Mouse (Mus musculus) stomach, embryonic 15.5 days (tissue): ENCODE measurements around the gene Lsm3. TPM values are rescaled to one million over a fixed set of nuclear protein-coding genes. Genes with fewer than 3 reads are reported as not detected.

Experiments
- ATAC-seq: fragments of 200-750 bp; cut with Nextera tagmentation; 2 replicates; pipeline ENCODE4 v1.8.0; 2017; ENCODE audit warnings: low read depth, moderate number of reproducible peaks, moderate TSS enrichment; ENCODE audit not compliant: insufficient read depth, low FRiP score
- H3K27ac ChIP-seq: fragments of 300-500 bp; sonication (generic); 2 replicates; pipeline ENCODE4 v1.5.1; 2015; ENCODE audit warnings: mild to moderate bottlenecking, inconsistent platforms
- H3K27me3 ChIP-seq: fragments of 300-500 bp; sonication (generic); replicated peaks from 2 replicates; pipeline ENCODE4 v1.6.1; 2015; ENCODE audit warnings: inconsistent platforms
- H3K36me3 ChIP-seq: fragments of 300-500 bp; sonication (generic); 2 replicates; pipeline ENCODE4 v1.6.1; 2015; ENCODE audit warnings: inconsistent platforms
- H3K4me1 ChIP-seq: fragments of 300-500 bp; sonication (generic); 2 replicates; pipeline ENCODE4 v1.6.1; 2015; ENCODE audit warnings: inconsistent platforms
- H3K4me2 ChIP-seq: fragments of 300-500 bp; sonication (generic); 2 replicates; pipeline ENCODE4 v1.6.1; 2015; ENCODE audit warnings: mild to moderate bottlenecking, inconsistent platforms
- H3K4me3 ChIP-seq: fragments of 300-500 bp; sonication (generic); replicated peaks from 2 replicates; pipeline ENCODE4 v1.5.1; 2015; ENCODE audit warnings: inconsistent platforms
- H3K9ac ChIP-seq: fragments of 300-500 bp; sonication (generic); 2 replicates; pipeline ENCODE4 v1.6.1; 2015; ENCODE audit warnings: inconsistent platforms
- H3K9me3 ChIP-seq: fragments of 300-500 bp; sonication (generic); 2 replicates; pipeline ENCODE4 v1.6.1; 2016; ENCODE audit warnings: inconsistent platforms
- WGBS: fragments of 180-500 bp; shearing (Covaris S2); methylation state at CpG from one replicate; pipeline ENCODE4 v1.1.7; 2015; 5-methylcytosine and 5-hydroxymethylcytosine counted together
- polyA plus RNA-seq: library from polyadenylated mRNA; unstranded; fragments of >200 nt; fragmentation: Nextera tagmentation; extraction: Ambion mirVana; gene quantifications from 2 replicates; pipeline ENCODE4 v1.2.1, GENCODE M21; 2015

The Lsm3 gene
- polyA plus RNA-seq, 1 experiment from 2014 or later = 248 TPM

DNA sequence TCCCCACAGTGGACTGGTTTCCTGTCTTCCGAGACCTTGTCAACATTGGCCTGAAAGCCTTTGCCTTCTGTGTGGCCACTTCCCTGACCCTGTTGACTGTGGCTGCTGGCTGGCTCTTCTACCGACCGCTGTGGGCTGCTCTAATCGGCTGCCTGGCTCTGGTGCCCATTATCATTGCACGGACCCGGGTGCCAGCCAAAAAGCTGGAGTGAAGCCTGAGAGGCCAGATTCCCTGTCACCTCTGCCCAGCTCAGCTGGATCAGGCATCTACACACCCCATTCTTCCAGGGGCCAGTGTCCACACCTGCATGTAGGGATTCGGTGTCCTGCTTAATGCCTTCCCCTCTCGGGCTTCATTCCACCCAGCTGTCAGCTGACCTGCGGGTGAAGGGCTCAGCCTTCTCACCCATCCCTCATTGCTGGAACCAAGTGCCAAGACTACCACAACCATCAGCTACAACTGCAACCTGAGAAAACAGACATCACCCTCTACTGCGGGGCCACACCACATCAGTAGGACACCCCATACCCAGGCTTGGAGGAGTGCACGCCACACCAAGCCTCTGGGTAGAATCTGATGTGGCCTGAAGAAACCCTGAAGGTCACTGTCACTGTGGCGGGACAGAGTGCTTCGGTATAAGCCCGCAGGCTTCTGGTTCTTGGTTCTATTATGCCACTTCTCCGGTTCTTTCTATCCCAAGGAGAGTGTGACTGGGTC, 28.8 kb upstream of the Lsm3 start:
- Histone ChIP-seq H3K27me3 (no peaks in the 10 kb centered on the region), H3K27ac (no peak overlapping the region), H3K36me3 (peaks cover 72% of the 10 kb centered on the region), H3K4me1 (peaks cover 4% of the 10 kb centered on the region; the same call in 1 of the 2 replicates), H3K9me3 (no peaks in the 10 kb centered on the region), H3K4me3 (no peak overlapping the region), H3K4me2 (no peak overlapping the region), H3K9ac (no peak overlapping the region)
- no peak for ATAC-seq
- 87% methylated on average over 15 of the region's 15 CpGs for WGBS

DNA sequence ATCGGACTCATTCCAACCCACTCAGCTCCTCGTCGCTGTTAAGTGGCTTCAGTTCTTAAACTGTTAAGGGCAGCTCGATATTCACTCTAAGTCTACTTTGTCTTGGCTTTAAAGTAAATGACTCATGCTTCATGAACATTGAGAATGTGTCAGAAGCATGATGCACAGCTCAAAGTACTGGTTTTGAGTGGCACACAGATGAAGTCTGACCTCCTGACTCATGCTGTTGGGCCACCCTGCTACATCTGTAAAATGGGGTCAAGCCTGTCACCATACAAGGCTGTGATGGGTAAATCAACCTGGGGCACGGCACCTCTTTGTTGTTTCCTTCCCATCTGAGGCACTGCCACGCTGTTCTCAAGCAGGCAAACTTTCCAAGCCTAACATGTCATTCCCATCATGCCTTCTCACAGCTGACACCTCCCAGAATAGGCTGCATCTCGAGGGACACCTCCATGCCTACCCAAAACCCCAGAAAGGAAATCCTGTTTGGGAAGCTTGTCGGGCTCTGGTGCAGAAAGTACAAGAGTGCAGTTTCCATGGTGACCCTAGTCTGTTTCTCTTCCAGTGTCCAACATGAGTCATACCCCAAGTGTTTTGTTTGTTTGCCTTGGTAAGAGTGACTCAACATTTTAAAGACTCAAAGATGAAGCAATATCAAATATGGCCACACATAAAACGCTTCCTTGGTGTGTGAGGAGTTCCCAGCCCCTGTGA, 27.1 kb upstream of the Lsm3 start:
- no peaks in the 10 kb centered on the region for H3K9me3 ChIP-seq
- no peak overlapping the region for H3K9ac ChIP-seq
- H3K27ac ChIP-seq = no peak overlapping the region; the same call in 1 of the 2 replicates
- no peaks in the 10 kb centered on the region for H3K27me3 ChIP-seq
- ATAC-seq = peak; percentile 28; the same call in 1 of the 2 replicates
- H3K4me1 ChIP-seq = peaks cover 4% of the 10 kb centered on the region; the same call in 1 of the 2 replicates
- H3K36me3 ChIP-seq = peaks cover 60% of the 10 kb centered on the region
- no peak overlapping the region for H3K4me2 ChIP-seq
- 65% methylated on average over 9 of the region's 9 CpGs for whole genome bisulfite sequencing
- H3K4me3 ChIP-seq = no peak overlapping the region

DNA sequence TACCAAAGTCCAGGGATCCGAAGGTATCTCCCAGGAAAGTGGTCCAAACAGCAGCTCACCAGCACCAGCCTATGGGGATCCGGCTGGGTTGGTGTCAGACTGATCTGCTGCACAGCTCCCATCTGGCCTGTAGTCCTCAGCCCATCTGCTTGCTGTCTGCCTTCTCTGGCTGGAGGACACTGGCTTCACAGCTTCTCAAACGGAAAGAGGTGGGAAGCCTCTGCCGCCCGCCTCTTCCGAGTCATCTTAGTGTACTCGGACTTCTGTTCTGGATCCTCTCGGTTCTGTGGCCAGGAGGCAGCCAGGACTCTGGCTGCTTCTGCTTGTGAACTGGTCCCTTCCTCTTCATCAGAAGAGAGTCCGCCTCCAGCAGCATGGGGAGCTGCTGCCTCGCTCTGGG, 25.9 kb upstream of the Lsm3 start:
- no peak for ATAC-seq
- H3K36me3 ChIP-seq = peaks cover 48% of the 10 kb centered on the region
- peaks cover 4% of the 10 kb centered on the region; the same call in 1 of the 2 replicates for H3K4me1 ChIP-seq
- no peak overlapping the region for H3K4me2 ChIP-seq
- no peaks in the 10 kb centered on the region for H3K9me3 ChIP-seq
- H3K9ac ChIP-seq = no peak overlapping the region
- H3K27ac ChIP-seq = no peak overlapping the region
- WGBS = 87% methylated on average over 10 of the region's 10 CpGs
- no peak overlapping the region for H3K4me3 ChIP-seq
- H3K27me3 ChIP-seq = no peaks in the 10 kb centered on the region

DNA sequence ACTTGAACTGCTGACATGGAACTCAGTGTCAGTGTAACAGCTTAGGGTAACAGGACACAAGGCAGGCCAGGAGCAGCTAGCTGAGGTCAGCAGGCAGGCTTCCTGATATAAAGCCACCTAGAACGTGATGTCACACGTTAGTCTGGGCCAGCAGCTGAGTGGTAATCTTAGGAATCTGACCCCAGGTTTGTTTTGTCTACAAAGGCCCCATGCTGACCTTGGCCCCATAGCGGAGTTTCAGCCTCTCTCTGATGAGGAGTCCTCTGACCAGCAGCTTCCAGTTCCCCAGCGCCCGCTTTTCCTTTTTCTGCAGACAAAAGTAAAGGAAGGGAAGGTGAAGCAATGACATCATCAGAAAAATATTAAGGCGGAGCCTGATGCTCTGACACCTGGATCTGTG, 24.7 kb upstream of the Lsm3 start:
- WGBS = 65% methylated on average over 6 of the region's 6 CpGs
- no peaks in the 10 kb centered on the region for H3K9me3 ChIP-seq
- H3K4me3 ChIP-seq = no peak overlapping the region
- no peak for ATAC-seq
- no peak overlapping the region for H3K27ac ChIP-seq
- H3K36me3 ChIP-seq = peaks cover 42% of the 10 kb centered on the region
- H3K27me3 ChIP-seq = no peaks in the 10 kb centered on the region
- no peak overlapping the region for H3K4me2 ChIP-seq
- H3K9ac ChIP-seq = no peak overlapping the region
- peaks cover 4% of the 10 kb centered on the region; the same call in 1 of the 2 replicates for H3K4me1 ChIP-seq

DNA sequence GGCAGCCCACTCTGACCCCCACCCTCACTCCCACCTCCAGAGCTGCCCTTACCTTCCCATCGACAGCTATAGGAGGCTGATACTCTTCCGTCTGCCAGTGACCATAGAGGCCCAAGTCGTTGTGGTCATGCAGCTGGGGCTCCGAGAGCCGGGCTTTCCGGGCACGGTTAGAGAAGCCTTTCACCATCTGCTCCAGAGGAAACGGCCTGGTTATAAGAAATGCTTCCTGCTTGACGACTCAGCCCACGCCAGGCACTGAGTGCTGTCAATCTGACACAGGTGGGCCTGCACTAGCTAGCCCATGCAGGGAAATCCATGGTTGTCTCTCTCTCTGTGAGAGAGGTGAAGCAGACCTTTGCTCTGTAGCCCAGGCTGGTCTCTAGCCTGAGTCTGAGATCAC, 22.7 kb upstream of the Lsm3 start:
- H3K4me1 ChIP-seq = peaks cover 4% of the 10 kb centered on the region; the same call in 1 of the 2 replicates
- no peaks in the 10 kb centered on the region for H3K9me3 ChIP-seq
- H3K9ac ChIP-seq = no peak overlapping the region
- no peak overlapping the region for H3K4me3 ChIP-seq
- no peak for ATAC-seq
- H3K4me2 ChIP-seq = no peak overlapping the region
- no peak overlapping the region for H3K27ac ChIP-seq
- H3K27me3 ChIP-seq = no peaks in the 10 kb centered on the region
- 80% methylated on average over 10 of the region's 10 CpGs for WGBS
- H3K36me3 ChIP-seq = peaks cover 31% of the 10 kb centered on the region

DNA sequence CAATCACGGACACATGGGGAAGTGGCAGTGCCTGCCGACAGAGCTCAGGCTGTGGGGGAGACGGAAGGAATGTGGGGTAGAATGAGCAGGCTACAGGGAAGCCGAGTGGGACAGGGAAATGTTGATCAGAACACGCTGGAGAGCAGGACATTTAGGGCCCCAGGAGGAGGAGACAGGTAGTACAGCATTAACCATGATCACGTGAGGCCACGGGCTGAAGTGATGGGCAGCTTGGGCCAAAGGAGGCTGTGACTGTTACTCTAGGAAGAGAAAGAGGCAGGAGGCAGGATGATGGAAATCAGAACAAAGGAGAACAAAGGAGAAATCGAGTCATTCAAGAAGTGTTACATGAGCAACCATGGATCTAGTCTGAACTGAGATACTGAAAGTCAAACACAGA, 21.2 kb upstream of the Lsm3 start:
- 87% methylated on average over 8 of the region's 8 CpGs for WGBS
- no peak for ATAC-seq

DNA sequence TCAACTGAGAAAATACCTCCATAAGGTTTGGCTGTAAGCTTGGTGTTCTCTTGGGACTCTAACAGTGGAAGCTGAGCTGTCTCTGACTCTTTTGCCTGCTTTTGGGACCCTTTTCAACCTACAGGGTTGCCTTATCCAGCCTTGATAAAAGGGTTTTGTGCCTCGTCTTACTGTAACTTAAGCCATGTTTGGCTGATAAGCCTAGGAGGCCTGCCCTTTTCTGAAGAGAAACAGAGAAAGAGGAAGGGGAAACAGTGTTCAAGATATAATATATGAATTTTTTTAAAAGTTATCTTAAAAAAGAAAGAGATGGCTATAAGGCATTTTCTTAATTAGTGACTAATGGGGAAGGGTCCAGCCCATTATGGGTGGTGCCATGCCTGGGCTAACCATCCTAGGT, 12.4 kb upstream of the Lsm3 start:
- H3K36me3 ChIP-seq = peaks cover 67% of the 10 kb centered on the region
- no peak overlapping the region for H3K9ac ChIP-seq
- H3K27ac ChIP-seq = no peak overlapping the region
- no peaks in the 10 kb centered on the region for H3K27me3 ChIP-seq
- H3K4me2 ChIP-seq = no peak overlapping the region
- H3K4me1 ChIP-seq = no peaks in the 10 kb centered on the region
- no peak overlapping the region for H3K4me3 ChIP-seq
- WGBS = 78% methylated on average over 1 of the region's 1 CpGs
- ATAC-seq = no peak
- no peaks in the 10 kb centered on the region for H3K9me3 ChIP-seq

More for the DNA sequence above, 21.2 kb upstream of the Lsm3 start:
- H3K27me3 ChIP-seq = no peaks in the 10 kb centered on the region
- no peaks in the 10 kb centered on the region for H3K9me3 ChIP-seq
- no peak overlapping the region for H3K4me2 ChIP-seq
- no peak overlapping the region for H3K9ac ChIP-seq
- no peaks in the 10 kb centered on the region for H3K4me1 ChIP-seq
- no peak overlapping the region for H3K4me3 ChIP-seq
- peaks cover 41% of the 10 kb centered on the region for H3K36me3 ChIP-seq
- no peak overlapping the region for H3K27ac ChIP-seq

DNA sequence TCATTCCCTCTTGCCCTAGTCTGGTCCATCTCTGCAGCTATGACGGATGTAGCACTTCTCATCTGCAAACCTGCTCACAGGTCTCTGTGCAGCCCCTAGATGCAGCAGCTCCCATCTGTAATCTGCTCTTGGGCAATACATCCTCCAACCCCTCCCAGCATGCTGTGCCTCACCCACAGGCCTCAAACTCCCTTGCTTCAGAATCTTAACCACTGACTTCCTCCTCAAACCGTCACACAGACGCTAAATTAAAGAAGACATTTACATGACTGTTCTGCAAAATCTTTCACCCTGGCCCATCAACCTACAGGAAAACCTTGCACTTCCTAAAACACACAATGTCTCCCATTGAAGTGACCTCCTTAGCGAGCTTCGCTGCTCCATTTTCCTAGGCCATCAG, 9.7 kb upstream of the Lsm3 start:
- H3K4me2 ChIP-seq = no peak overlapping the region
- no peak overlapping the region for H3K4me3 ChIP-seq
- no peaks in the 10 kb centered on the region for H3K9me3 ChIP-seq
- H3K27ac ChIP-seq = no peak overlapping the region
- H3K27me3 ChIP-seq = no peaks in the 10 kb centered on the region
- WGBS = 86% methylated on average over 5 of the region's 5 CpGs
- H3K36me3 ChIP-seq = peaks cover 47% of the 10 kb centered on the region
- ATAC-seq = no peak
- no peak overlapping the region for H3K9ac ChIP-seq
- H3K4me1 ChIP-seq = no peaks in the 10 kb centered on the region

DNA sequence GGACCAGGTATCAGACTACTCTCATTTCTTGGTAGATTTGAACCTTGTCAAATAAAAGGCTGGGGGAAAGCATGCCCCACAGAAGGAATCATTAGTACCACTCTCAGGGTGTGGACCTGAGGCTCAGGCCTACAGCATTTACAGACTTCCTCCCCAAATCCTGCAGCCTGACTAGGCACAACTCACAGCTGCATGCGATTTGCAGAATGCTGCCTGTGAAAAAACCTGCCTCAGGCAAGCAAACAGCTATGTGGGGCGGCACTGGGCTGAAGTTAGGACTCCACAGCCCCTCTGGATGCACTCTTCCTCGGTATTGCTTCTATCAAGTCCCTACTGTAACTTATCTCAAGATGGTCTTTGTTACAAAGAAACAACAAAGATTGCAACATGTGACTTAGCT, 7.7 kb upstream of the Lsm3 start:
- Histone ChIP-seq H3K27me3 (no peaks in the 10 kb centered on the region), H3K9ac (no peak overlapping the region), H3K36me3 (peaks cover 35% of the 10 kb centered on the region), H3K4me2 (no peak overlapping the region), H3K4me1 (no peaks in the 10 kb centered on the region), H3K9me3 (no peaks in the 10 kb centered on the region), H3K27ac (no peak overlapping the region), H3K4me3 (no peak overlapping the region)
- no peak for ATAC-seq
- 89% methylated on average over 3 of the region's 3 CpGs for WGBS

DNA sequence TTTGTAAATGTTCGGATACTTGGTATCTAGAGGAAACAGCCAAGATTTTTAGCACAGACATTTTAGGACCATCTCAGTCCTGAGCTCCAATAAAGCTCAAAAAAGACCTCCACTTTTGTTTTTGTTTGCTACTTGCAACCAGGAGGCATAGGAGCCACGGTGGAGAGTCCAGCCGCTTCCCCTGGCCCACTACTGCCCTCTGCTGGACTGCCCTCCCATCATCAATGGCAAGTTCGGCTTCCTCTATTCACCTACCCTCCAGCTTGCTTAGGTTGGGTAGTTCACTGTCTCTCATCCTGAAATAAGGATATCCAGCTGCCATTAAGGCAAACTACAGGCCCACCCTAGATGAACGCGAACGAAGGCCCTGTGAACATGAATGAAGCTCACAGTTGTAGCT, 6.4 kb upstream of the Lsm3 start:
- Histone ChIP-seq H3K9me3 (no peaks in the 10 kb centered on the region), H3K27ac (no peak overlapping the region), H3K4me2 (no peak overlapping the region), H3K4me3 (no peak overlapping the region), H3K36me3 (peaks cover 24% of the 10 kb centered on the region), H3K4me1 (no peaks in the 10 kb centered on the region), H3K27me3 (no peaks in the 10 kb centered on the region), H3K9ac (no peak overlapping the region)
- no peak for ATAC-seq
- 42% methylated on average over 7 of the region's 7 CpGs for WGBS

DNA sequence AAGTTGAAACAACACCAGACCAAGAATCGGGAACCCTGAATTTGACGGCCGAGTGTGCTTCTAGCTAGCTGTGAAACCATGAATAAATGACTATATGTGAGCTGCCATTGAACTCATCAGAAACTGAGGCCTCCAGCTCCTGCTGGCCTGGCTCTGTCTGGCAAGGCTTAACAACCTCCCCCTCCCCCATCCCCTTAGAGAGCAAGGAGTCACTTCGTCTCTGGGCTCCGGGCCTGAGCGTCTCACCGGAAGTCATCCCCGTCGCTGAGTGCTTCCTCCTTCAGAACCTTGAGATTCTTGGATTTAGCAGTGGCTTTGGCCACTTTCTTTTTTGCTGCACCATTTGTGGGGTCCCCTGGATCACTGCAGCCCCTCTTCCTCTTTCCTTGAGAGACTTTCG, 5.5 kb upstream of the Lsm3 start:
- Histone ChIP-seq H3K27me3 (no peaks in the 10 kb centered on the region), H3K9ac (no peak overlapping the region)
- WGBS = 75% methylated on average over 10 of the region's 10 CpGs

DNA sequence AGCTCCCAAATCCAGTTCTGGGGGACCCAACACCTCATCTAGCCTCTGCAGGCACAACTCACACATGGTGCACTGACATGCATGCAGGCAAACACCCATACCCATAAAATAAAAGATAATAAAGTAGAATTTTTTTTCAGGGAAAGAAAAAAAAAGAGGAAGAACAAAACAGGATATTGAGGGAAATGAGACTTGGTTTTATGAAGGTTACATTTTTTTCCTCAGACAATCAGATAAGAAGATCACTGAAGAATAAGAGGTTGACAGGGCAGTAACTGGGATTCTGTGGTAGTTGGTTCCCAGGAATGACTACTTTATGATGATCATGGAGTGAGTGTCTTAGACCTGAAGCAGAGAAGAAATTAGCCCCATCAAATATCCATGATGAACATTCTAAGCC, 1.6 kb upstream of the Lsm3 start:
- H3K4me3 ChIP-seq = no peak overlapping the region
- no peak overlapping the region for H3K9ac ChIP-seq
- H3K4me2 ChIP-seq = no peak overlapping the region
- H3K27me3 ChIP-seq = no peaks in the 10 kb centered on the region
- no peaks in the 10 kb centered on the region for H3K9me3 ChIP-seq
- no peak overlapping the region for H3K27ac ChIP-seq
- no peak for ATAC-seq
- peaks cover 10% of the 10 kb centered on the region; the same call in 1 of the 2 replicates for H3K36me3 ChIP-seq
- peaks cover 6% of the 10 kb centered on the region for H3K4me1 ChIP-seq

More for the DNA sequence above, 5.5 kb upstream of the Lsm3 start:
- Histone ChIP-seq H3K4me1 (no peaks in the 10 kb centered on the region), H3K4me2 (no peak overlapping the region), H3K4me3 (no peak overlapping the region), H3K36me3 (peaks cover 16% of the 10 kb centered on the region), H3K27ac (no peak overlapping the region), H3K9me3 (no peaks in the 10 kb centered on the region)
- ATAC-seq = no peak
